Mouse (Mus musculus) natural killer cell, adult 2 months (primary cell): Measurements from ENCODE around the gene Nkx6-2.

ENCODE experiments used
- DNase-seq, 2 experiments: peaks; one replicate each; pipeline ENCODE4 v3.0.0; 2022; ENCODE audit warnings: low spot score in 2 of 2

Nkx6-2 gene

GRCm38 (mm10) chr7:139570788-139571187 lies 11.8 kb downstream of the Nkx6-2 start:
- DNase-seq: no peak

- DNase-seq: no peak
These were observed 16.1 kb downstream of the Nkx6-2 start for GRCm38 (mm10) chr7:139566533-139566932.

- no peak for DNase-seq
These were observed 16.6 kb downstream of the Nkx6-2 start for GRCm38 (mm10) chr7:139565998-139566397.

DNA sequence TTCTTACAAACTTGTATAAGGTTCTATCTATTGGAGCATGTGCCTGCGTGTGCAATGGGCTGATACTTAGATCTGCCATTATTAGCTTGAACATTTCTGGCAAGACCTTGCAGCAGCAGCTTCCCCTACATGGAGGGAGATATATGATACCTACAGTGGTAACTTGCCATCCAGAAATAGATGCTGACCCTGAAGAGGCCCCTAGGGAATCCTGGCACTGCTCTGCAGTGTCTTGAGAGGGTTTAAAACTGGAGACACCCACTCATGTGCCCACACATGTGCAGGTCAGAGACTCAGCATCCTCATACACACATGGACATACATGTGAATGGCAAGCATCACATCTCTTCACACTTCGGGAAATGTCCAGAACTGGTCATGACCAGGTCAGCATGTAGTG lies 18.4 kb downstream of the Nkx6-2 start:
- no peak for DNase-seq

GRCm38 (mm10) chr7:139563425-139563824 lies 19.2 kb downstream of the Nkx6-2 start:
- no peak for DNase-seq

DNA sequence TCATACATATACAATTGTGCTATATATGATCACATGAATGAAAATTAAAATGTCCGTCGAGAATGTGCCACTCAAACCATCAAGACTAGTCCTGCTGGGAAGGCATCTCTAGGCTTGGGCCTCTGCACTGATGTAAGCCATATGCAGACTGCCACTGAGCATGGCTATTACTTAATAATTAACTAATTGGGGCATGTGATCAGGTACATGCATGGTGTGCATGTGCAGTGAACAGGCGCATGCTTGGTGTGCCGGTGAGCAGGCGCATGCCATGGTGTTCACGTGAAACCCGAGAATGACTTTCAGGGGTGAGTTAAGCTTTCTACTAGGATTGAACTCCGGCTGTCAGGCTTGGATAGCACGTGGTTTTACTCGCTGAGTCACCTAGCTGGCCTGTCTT lies 22.9 kb downstream of the Nkx6-2 start:
- DNase-seq: no peak

- DNase-seq: no peak
These were observed 25.7 kb downstream of the Nkx6-2 start for GRCm38 (mm10) chr7:139556746-139557526.

DNA sequence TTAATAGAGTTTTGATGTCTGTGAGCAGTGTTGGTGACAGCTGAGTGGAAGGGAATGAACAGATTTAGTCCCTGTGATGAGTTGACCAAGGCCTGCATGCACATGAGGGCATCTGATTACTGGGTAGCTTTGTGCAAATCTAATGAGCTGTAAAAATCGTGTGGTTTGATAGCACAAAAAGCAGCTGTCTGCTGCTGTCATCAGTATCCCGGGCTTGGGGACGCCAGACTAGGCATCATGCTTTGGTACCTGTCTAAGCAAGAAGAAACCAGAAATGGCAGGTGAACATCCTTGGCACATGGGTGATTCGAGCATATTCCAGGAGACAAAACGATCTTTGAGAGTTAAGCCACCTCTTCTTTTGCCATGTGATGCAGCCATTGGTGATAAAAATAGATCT lies 26.3 kb downstream of the Nkx6-2 start:
- DNase-seq: no peak

DNA sequence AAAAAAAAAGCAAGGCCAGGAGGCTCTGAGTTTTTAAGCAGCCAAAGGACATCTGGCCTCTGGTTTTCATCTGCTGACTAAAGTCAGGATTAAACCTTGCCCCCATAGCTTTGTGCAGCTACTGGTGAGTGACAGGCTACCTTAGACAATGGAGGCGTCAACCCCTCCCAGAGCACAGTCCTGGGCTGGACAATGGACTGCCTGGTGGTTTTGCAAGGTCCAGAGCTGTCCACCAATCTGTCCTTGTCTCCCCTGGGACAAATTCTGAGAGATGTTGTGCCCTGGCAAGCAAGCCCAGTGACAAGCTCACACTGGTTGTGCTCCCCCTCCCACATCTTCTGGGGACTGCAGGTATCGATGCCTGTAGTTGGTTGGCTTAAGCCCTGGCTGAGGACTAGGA lies 31.1 kb downstream of the Nkx6-2 start:
- no peak for DNase-seq

DNA sequence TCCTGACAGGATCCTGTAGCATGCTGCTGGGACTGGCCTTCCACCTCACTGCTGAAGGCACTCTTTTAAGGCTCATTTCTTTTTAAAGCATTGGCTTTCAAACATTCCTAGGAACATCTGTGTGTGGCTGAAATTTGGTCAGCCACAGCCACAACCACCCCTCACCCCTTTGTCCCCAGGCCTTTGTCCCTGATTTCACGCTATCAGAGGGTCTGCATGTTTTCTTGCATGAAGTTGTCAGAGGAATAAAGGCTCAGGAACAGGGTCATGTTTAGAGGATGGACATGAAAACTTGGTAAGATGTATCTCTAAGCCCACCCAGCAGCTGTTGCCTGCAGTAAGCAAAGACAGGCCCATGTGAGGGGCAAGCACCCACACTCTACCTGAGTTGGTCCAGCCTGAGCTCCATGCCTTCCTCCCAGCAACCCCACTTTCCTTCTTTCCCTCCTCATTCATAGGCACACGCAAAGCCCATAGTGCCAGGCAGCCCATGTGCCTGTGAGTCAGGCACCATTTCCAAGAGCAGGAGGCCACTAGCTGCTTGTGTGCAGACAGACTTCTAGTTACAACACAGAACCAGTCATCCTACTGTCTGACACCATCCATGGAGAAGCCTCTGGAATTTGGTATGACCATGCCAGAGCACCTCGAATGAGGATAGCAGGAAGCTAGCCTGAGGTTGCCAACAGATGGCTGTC lies 32.4 kb downstream of the Nkx6-2 start:
- DNase-seq: no peak

GRCm38 (mm10) chr7:139547325-139547724 lies 35.3 kb downstream of the Nkx6-2 start:
- DNase-seq: no peak

- no peak for DNase-seq
These were observed 37.6 kb downstream of the Nkx6-2 start for GRCm38 (mm10) chr7:139544706-139545625.

- DNase-seq: no peak
These were observed 41.2 kb downstream of the Nkx6-2 start for GRCm38 (mm10) chr7:139541422-139541821.

DNA sequence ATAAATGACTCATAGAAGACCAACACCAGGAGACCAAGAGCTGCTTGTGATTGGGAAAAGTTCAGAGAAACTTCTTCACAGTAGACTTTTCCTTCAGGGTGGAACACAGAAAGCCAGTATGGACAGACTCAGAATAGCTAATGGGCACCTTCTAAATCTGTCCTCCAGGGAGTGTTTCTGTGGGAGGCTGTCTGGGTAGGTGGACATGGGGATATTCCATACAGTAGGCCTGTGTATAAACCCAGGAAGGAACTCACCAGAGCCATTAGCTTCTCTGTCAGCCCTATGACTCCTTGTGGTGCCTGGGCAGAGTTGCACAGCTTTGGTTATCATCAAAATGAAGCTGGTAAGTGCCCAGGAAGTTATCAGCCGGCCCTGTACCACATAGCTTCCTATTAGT lies 42.0 kb downstream of the Nkx6-2 start:
- DNase-seq: no peak

DNA sequence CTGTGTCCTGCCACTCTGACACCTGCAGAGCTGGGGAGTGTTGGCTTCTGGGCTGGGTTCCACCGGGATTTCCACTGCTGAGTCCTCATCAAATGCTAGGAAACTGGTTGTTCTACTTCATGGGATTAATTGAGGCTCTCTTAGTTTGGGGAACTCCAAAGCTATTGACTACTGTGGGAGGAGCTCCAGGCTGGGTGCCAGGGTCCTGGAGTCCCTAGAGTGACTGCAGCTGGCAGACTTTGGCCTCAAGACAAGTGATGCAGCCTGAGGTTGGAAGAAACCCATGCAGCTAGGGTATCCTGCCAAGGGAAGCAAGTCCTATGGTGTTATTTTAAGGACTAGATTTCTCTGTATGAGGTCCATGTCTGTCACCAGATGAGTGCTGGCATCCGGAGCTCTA lies 44.1 kb downstream of the Nkx6-2 start:
- DNase-seq: no peak

DNA sequence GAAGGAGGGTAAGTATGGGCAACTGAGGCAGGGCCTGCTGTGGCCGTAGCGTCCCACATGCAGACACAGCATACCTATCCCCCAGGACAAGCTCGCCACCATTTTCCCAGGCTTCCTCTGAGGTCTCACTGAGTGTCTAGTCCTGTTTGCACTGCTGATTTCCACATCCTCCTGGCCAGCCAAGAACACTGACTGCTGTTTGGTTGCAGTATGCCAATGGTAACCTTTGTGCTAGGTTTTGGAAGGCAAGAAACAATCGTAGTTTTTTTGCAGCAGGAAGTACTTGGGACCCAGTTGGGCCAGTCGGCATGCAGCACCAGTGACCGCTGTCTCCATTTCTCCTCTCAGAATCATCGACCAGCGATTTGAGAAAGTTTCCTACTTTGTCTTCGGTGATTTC lies 44.8 kb downstream of the Nkx6-2 start:
- no peak for DNase-seq

DNA sequence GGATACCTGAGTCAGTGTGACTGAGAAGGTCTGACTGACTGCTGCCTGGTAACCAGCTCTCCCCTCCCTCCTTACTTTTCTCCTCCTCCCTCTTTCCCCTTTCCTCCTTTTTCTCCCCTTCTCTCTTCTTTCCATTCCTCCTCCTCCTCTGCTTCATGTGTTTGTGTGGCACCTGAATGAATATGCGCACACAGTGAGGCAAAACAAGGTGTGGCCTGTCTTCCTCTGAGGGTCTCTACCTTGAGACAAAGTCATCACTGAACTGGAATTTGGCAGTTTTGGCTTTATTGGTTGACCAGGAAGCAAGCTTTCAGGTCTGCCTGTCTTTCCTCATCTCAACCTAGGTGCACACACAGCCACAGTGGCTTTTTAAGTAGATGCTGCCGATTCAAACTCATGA lies 45.8 kb downstream of the Nkx6-2 start:
- no peak for DNase-seq

GRCm38 (mm10) chr7:139536331-139536730 lies 46.3 kb downstream of the Nkx6-2 start:
- no peak for DNase-seq

DNA sequence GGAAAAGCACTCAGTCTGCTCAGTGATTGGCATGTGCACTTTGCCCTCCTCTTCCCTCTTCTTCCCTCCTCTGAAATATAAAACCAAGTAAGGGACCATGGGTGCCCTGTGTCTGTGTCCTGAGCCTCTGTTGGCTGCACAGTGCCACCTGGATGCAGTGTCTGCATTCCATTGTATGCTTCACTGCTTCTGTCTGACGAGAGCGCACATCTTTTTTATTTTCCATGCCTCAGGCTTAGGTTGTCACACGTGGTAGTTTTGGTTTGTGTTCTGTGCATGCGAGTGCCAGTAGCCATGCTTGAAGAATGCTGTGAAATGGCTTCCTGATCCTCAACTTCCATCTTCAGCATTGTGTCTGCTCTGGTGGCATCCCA lies 51.2 kb downstream of the Nkx6-2 start:
- DNase-seq: no peak

GRCm38 (mm10) chr7:139530591-139531427 lies 51.8 kb downstream of the Nkx6-2 start:
- DNase-seq: no peak
